Mouse (Mus musculus): ENCODE measurements around the gene Phf23.
A peak's percentile ranks its signal among the peaks of the same experiment; 100 is the strongest.

Phf23 gene

GRCm38 (mm10) chr11:70024151-70024514, 28.6 kb downstream of the Phf23 start:
- DNase-seq = no peak

GRCm38 (mm10) chr11:70026689-70027088, 31.1 kb downstream of the Phf23 start:
- DNase-seq = peak; percentile 86

- DNase-seq = peak; percentile 76
Observed at GRCm38 (mm10) chr11:70027397-70027796, 31.8 kb downstream of the Phf23 start.

- DNase-seq = peak; percentile 54
Observed at GRCm38 (mm10) chr11:70028401-70029129, 33.0 kb downstream of the Phf23 start.

- DNase-seq = peak; percentile 89
Observed at GRCm38 (mm10) chr11:70029130-70029801, 33.7 kb downstream of the Phf23 start.

- no peak for DNase-seq
Observed at GRCm38 (mm10) chr11:70029829-70030550, 34.4 kb downstream of the Phf23 start.

- no peak for DNase-seq
Observed at GRCm38 (mm10) chr11:70030651-70031320, 35.2 kb downstream of the Phf23 start.

- DNase-seq = no peak
Observed at GRCm38 (mm10) chr11:70031321-70031670, 35.7 kb downstream of the Phf23 start.

GRCm38 (mm10) chr11:70038174-70038573, 42.6 kb downstream of the Phf23 start:
- no peak for DNase-seq

GRCm38 (mm10) chr11:70039631-70040030, 44.1 kb downstream of the Phf23 start:
- no peak for DNase-seq

- DNase-seq = no peak
Observed at GRCm38 (mm10) chr11:70040184-70040583, 44.6 kb downstream of the Phf23 start.

GRCm38 (mm10) chr11:70042309-70043085, 46.9 kb downstream of the Phf23 start:
- DNase-seq = no peak

GRCm38 (mm10) chr11:70043665-70044064, 48.1 kb downstream of the Phf23 start:
- DNase-seq = no peak

- DNase-seq = no peak
Observed at GRCm38 (mm10) chr11:70045435-70045834, 49.9 kb downstream of the Phf23 start.

- DNase-seq = no peak
Observed at GRCm38 (mm10) chr11:70049366-70049765, 53.8 kb downstream of the Phf23 start.
